Mouse (Mus musculus) embryonic facial prominence, embryonic 11.5 days (tissue): ENCODE data around the gene Ttbk2. TPM values are rescaled to one million over a fixed set of nuclear protein-coding genes. Genes with fewer than 3 reads are reported as not detected.

Experiments used
- ATAC-seq: fragments of 200-750 bp; cut with Nextera tagmentation; replicated peaks from 2 replicates; pipeline ENCODE4 v1.8.0; 2017; ENCODE audit warnings: low read depth; ENCODE audit not compliant: insufficient number of reproducible peaks, low FRiP score, low TSS enrichment
- DNase-seq: peaks from one replicate; pipeline ENCODE4 v3.0.0-alpha.2; 2015; ENCODE audit warnings: low spot score
- H3K27ac ChIP-seq: fragments of 300-500 bp; sonication (generic); replicated peaks from 2 replicates; pipeline ENCODE4 v1.5.1; 2014; ENCODE audit warnings: mild to moderate bottlenecking, low read depth, low read length, control low read depth
- H3K27me3 ChIP-seq: fragments of 300-500 bp; sonication (generic); 2 replicates; pipeline ENCODE4 v1.6.1; 2014; ENCODE audit warnings: mild to moderate bottlenecking, low read length, moderate library complexity, mixed read lengths; ENCODE audit not compliant: control insufficient read depth, insufficient read depth
- H3K36me3 ChIP-seq: fragments of 300-500 bp; sonication (generic); replicated peaks from 2 replicates; pipeline ENCODE4 v1.6.1; 2014; ENCODE audit warnings: low read depth, mild to moderate bottlenecking, low read length, moderate library complexity, mixed read lengths; ENCODE audit not compliant: control insufficient read depth, insufficient read depth
- H3K4me1 ChIP-seq: fragments of 300-500 bp; sonication (generic); 2 replicates; pipeline ENCODE4 v1.6.1; 2014; ENCODE audit warnings: low read length, mixed read lengths; ENCODE audit not compliant: control insufficient read depth, insufficient read depth
- H3K4me2 ChIP-seq: fragments of 300-500 bp; sonication (generic); 2 replicates; pipeline ENCODE4 v1.6.1; 2014; ENCODE audit warnings: low read depth, mild to moderate bottlenecking, control low read depth, low read length, moderate library complexity
- H3K4me3 ChIP-seq: fragments of 300-500 bp; sonication (generic); 2 replicates; pipeline ENCODE4 v1.5.1; 2014; ENCODE audit warnings: low read depth, low read length, control low read depth
- H3K9ac ChIP-seq: fragments of 300-500 bp; sonication (generic); replicated peaks from 2 replicates; pipeline ENCODE4 v1.6.1; 2014; ENCODE audit warnings: mild to moderate bottlenecking, control low read depth, low read length
- H3K9me3 ChIP-seq: fragments of 300-500 bp; sonication (generic); replicated peaks from 2 replicates; pipeline ENCODE4 v1.6.1; 2016; ENCODE audit warnings: mild to moderate bottlenecking, low read length, inconsistent platforms, mixed read lengths; ENCODE audit not compliant: control insufficient read depth
- WGBS: fragments of 180-500 bp; shearing (Covaris S2); extraction: QIAGEN DNeasy Blood & Tissue Kit; methylation state at CpG from one replicate; pipeline ENCODE4 v1.1.7; 2014; 5-methylcytosine and 5-hydroxymethylcytosine counted together
- polyA plus RNA-seq: library from polyadenylated mRNA; unstranded; fragments of >200 nt; fragmentation: Nextera tagmentation; extraction: Ambion mirVana; gene quantifications from 2 replicates; pipeline ENCODE4 v1.2.1, GENCODE M21; 2014

Ttbk2 gene
- polyA plus RNA-seq, 1 experiment from 2014 or later: 5.5 TPM

GRCm38 (mm10) chr2:120731167-120731862, 119.1 kb downstream of the Ttbk2 start:
- H3K9me3 ChIP-seq: no peaks in the 10 kb centered on the region
- no peaks in the 10 kb centered on the region for H3K4me1 ChIP-seq
- DNase-seq (peak; percentile 95), ATAC-seq (peak; percentile 96)
- no peaks in the 10 kb centered on the region for H3K36me3 ChIP-seq
- peak overlapping the region; percentile 91 for H3K4me2 ChIP-seq
- under 1% methylated on average over 60 of the region's 61 CpGs for WGBS
- H3K27ac ChIP-seq: peak overlapping the region; percentile 83
- H3K4me3 ChIP-seq: peak overlapping the region; percentile 84
- H3K27me3 ChIP-seq: no peaks in the 10 kb centered on the region
- H3K9ac ChIP-seq: peak overlapping the region; percentile 93

DNA sequence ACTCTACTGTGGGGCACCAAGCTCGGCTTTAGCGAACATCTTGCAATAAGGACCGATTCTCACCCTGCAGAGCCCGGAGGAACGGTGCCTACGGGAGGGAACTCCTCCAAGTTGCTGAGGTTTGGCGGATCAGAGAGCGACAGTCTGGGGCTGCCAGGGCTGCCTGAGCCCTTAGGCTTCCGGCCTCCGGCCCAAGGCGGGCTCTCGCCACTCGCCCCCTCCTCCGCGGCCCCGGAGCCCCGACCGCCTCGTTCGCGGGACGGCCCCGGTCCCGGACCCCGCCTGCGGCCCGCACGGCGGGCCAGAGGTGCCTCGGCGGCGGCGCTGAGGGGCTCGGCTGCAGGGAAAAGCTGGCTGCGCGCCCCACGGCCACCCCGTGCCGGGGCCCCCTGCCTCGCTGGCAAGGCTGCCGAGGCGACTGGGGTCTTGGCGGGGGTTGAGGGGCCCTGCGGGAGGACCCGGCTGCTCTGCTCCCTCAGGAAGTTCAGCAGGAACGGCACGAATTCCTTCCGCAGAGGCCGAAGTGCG, 119.7 kb downstream of the Ttbk2 start:
- no peaks in the 10 kb centered on the region for H3K4me1 ChIP-seq
- peak; percentile 18 for DNase-seq
- H3K4me3 ChIP-seq: peak overlapping the region; percentile 84
- no peaks in the 10 kb centered on the region for H3K9me3 ChIP-seq
- ATAC-seq: peak; percentile 58
- no peaks in the 10 kb centered on the region for H3K27me3 ChIP-seq
- peak overlapping the region; percentile 93 for H3K9ac ChIP-seq
- WGBS: under 1% methylated on average over 47 of the region's 50 CpGs
- H3K4me2 ChIP-seq: peak overlapping the region; percentile 91
- no peaks in the 10 kb centered on the region for H3K36me3 ChIP-seq
- H3K27ac ChIP-seq: peak overlapping the region; percentile 83

DNA sequence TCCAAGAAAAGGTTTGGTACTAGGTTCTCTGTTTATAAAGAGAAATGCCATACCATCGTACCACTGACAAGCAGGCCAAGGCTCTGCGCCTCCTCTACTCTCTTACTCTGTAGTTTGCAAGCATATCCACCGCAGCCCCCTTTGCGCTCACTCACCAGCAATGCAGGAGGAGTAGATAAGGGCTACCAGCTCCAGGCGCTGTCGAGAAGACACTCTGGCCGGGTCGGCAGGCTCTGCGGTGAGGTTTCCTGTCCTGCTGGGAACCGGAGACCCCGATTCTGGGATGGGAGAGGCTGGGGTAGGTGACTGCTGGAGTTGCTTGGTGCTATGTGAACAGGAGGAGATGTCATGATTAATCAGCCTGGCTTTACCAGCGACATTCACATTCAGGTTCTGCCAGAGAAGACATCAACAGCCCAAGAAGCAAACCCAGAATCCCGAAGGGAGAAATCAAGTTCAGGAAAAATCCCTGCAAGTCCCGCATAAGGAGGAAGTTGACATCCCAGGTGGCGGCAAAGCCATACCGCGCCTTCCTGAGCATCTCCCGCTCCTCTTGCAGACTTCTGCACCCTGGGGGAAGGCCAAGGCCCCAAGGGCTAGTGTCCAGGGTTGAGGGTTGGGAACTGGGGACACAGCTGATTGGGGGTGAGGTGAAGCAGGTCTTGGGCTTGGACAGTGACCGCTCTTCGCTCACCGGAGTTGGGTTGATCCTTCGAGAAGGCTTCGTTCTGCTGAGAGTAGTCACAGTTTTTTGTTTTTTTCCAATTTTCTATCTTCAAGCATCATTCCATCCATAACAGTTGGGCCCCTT, 120.4 kb downstream of the Ttbk2 start:
- Histone ChIP-seq H3K36me3 (no peaks in the 10 kb centered on the region), H3K9me3 (no peaks in the 10 kb centered on the region), H3K4me2 (peak overlapping the region; percentile 91), H3K4me1 (no peaks in the 10 kb centered on the region), H3K9ac (peak overlapping the region; percentile 93), H3K27me3 (no peaks in the 10 kb centered on the region), H3K4me3 (peak overlapping the region; percentile 84), H3K27ac (no peak overlapping the region)
- ATAC-seq (no peak), DNase-seq (peak; percentile 11)
- 10% methylated on average over 23 of the region's 23 CpGs for WGBS

DNA sequence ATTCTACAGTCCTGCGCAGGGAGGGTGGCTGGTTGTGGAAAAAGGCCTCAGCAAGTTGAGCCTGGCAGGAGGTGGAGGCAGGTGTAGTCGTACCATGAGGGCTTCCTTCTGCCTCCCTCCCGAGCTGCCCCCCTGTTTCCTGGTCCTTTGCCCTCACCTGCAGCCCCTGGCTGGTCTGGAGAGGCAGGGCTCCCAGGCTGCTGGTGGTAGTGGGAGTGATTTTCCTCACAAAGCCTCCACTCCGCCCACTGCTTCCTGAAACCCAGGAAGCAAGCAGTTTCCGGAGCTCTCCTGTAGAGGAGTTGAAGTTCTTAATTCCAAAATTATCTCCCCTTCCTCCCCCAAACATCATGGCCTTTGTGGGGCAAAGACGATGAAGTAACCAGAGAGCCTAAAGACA, 126.2 kb downstream of the Ttbk2 start:
- DNase-seq: no peak
- Histone ChIP-seq H3K9me3 (no peaks in the 10 kb centered on the region), H3K4me3 (no peak overlapping the region), H3K27me3 (no peaks in the 10 kb centered on the region), H3K27ac (no peak overlapping the region), H3K4me1 (no peaks in the 10 kb centered on the region), H3K9ac (no peak overlapping the region), H3K36me3 (no peaks in the 10 kb centered on the region; the same call in none of the 2 replicates), H3K4me2 (no peak overlapping the region)
- 87% methylated on average over 6 of the region's 6 CpGs for WGBS
- no peak for ATAC-seq

DNA sequence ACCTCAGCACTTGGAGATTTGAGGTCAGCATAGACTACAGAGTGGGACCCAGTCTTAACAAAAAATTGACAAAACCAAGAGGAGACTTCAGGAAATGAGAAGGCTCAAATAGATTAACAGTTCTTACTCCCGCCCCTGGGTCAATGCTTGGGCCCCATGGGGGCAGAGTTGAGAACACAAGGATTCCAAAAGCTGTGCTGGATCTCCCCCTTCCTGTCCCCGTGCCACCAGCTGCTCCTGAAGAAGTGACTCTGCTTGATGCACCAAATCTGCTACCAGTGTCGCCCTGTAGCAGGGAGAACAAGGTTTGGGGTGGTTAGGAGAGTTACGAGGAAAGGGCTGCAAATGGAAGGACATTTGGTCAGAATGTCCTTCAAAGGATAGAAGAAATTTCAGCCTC, 126.8 kb downstream of the Ttbk2 start:
- Histone ChIP-seq H3K9ac (no peak overlapping the region), H3K36me3 (peaks cover 2% of the 10 kb centered on the region), H3K4me1 (no peaks in the 10 kb centered on the region), H3K27ac (no peak overlapping the region), H3K4me3 (no peak overlapping the region), H3K9me3 (no peaks in the 10 kb centered on the region), H3K27me3 (no peaks in the 10 kb centered on the region), H3K4me2 (no peak overlapping the region)
- WGBS: 81% methylated on average over 4 of the region's 4 CpGs
- ATAC-seq (no peak), DNase-seq (no peak)

- DNase-seq: no peak
- no peak overlapping the region for H3K4me3 ChIP-seq
- no peaks in the 10 kb centered on the region for H3K4me1 ChIP-seq
- H3K36me3 ChIP-seq: peaks cover 8% of the 10 kb centered on the region
- no peak overlapping the region for H3K9ac ChIP-seq
- ATAC-seq: no peak
- H3K4me2 ChIP-seq: no peak overlapping the region
- no peaks in the 10 kb centered on the region for H3K9me3 ChIP-seq
- no peaks in the 10 kb centered on the region for H3K27me3 ChIP-seq
- H3K27ac ChIP-seq: no peak overlapping the region
- WGBS: 87% methylated on average over 8 of the region's 8 CpGs
Measured at GRCm38 (mm10) chr2:120722491-120722890, 127.9 kb downstream of the Ttbk2 start.

DNA sequence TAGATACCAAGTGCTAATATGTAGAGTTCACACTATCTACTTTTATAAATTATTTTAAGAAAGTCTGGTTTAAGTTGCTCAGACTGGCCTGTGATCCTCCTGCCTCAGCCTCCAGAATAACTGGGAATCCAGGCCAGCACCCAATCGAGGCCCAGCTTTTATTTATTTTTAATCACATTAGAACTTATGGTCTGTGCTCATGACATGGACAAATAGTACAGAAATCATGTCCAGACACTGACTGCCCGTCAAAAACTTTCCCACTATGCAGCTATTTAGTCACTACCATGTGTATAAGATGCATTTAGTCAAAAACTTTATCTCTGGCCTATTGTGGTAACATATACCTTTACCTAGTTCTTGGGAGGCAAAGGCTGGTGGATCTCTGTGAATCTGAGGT, 128.5 kb downstream of the Ttbk2 start:
- Histone ChIP-seq H3K4me1 (no peaks in the 10 kb centered on the region), H3K27ac (no peak overlapping the region), H3K9ac (no peak overlapping the region), H3K4me3 (no peak overlapping the region), H3K27me3 (no peaks in the 10 kb centered on the region), H3K4me2 (no peak overlapping the region), H3K9me3 (no peaks in the 10 kb centered on the region), H3K36me3 (peaks cover 8% of the 10 kb centered on the region)
- WGBS: 85% methylated on average over 2 of the region's 2 CpGs
- DNase-seq (no peak), ATAC-seq (no peak)

DNA sequence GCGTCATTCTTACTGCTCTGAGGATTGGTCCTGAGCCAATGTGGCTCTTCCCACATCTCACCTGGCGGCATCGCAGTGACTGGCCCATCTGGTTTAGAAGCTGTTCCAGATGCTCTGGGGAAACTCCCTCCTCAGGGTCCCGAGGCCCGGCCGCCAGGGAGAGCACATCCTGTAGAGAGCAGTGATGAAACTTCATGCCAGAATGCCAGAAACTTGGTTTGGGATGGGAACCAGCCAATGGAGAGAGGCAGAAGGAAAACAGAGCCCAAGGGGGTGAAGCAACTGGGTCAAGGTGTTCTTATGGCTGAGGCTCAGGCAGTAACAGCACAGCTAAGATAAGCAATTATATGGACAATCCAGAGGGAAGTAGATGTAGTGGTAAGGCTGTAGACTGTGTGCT, 129.6 kb downstream of the Ttbk2 start:
- H3K27me3 ChIP-seq: no peaks in the 10 kb centered on the region
- H3K4me3 ChIP-seq: no peak overlapping the region
- no peak overlapping the region for H3K4me2 ChIP-seq
- no peak overlapping the region for H3K27ac ChIP-seq
- DNase-seq (no peak), ATAC-seq (no peak)
- H3K36me3 ChIP-seq: peaks cover 8% of the 10 kb centered on the region
- H3K4me1 ChIP-seq: no peaks in the 10 kb centered on the region
- WGBS: 92% methylated on average over 6 of the region's 6 CpGs
- H3K9ac ChIP-seq: no peak overlapping the region
- H3K9me3 ChIP-seq: no peaks in the 10 kb centered on the region
